Mouse (Mus musculus): Measurements from ENCODE around the gene Snx17.

DNA sequence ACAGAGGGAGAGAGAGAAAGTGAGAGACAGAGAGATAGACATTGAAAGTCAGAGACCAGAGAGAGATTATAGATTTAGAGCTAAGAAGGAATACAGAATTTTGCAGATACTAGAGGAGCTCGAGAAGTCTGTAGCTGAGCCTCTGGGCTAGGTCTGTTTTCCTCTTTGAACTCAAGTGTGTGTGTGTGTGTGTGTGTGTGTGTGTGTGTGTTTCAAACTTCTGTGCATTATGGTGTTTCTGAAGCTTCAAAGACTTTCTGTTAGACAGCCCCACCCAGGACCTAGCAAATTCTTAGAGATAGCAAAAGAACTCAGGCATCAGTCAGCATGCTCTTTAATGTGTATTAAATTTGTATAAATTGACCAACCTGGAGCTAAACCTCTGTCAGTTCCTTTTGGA, 33.6 kb downstream of the Snx17 start:
- no peak for TF ChIP-seq CTCF (IDR thresholded peaks at IDR 0.05; ENCODE audit: low read depth, low read length)
- no peak for TF ChIP-seq POLR2AphosphoS5 (IDR thresholded peaks at IDR 0.05; ENCODE audit: insufficient replicate concordance, low read depth, low read length)
- no peak for TF ChIP-seq TAL1 (conservative IDR thresholded peaks at IDR 0.05; ENCODE audit: low read depth, low read length)
